In genomic region chr11:24983060-24983629, GRCm38 (mm10) we compare ENCODE assay signal across 21 mouse cellular contexts.
DNase-seq lines count a peak whose midpoint lies in the region; ATAC-seq lines count a peak whose summit lies in the region.
"Had no signal": no experiment of that assay in that cellular context is flagged by ENCODE, and none has a peak within 500 bp of the region (broad histone marks: within the 10 kb centered on the region; RNA-seq: fewer than 3 reads in every experiment).

No protein-coding gene starts in this region.

- no peaks in the 10 kb centered on the region for H3K9me3 ChIP-seq in hindbrain, embryonic 12.5 days (replicated peaks)
- H3K9me3 ChIP-seq in hindbrain, embryonic 10.5 days, result no peaks in the 10 kb centered on the region
- H3K9me3 ChIP-seq in neural tube, embryonic 12.5 days, result no peaks in the 10 kb centered on the region
- no peaks in the 10 kb centered on the region for H3K9me3 ChIP-seq in midbrain, embryonic 16.5 days (replicated peaks; ENCODE audit: control insufficient read depth, low read length, poor library complexity, severe bottlenecking)
- H3K9me3 ChIP-seq: heart, embryonic 15.5 days had no signal

- H3K4me2 ChIP-seq in hindbrain, embryonic 12.5 days (replicated peaks), result no peak overlapping the region
- H3K4me2 ChIP-seq in neural tube, embryonic 12.5 days (replicated peaks), result no peak overlapping the region
- H3K4me2 ChIP-seq in midbrain, embryonic 16.5 days (ENCODE audit: low read length), result no peak overlapping the region
- H3K4me2 ChIP-seq: heart, embryonic 15.5 days; liver, embryonic 11.5 days had no signal

- ATAC-seq in hindbrain, embryonic 12.5 days (ENCODE audit: low FRiP score), result 0 out of 2 replicates have a peak, but pooled peaks have one; percentile 58
- peak; percentile 22; the same call in 1 of the 2 replicates for ATAC-seq in neural tube, embryonic 12.5 days (ENCODE audit: low FRiP score, low read depth)
- ATAC-seq in midbrain, embryonic 16.5 days, result peak; percentile 49; the same call in 1 of the 2 replicates
- ATAC-seq: liver, postnatal 0 days; lung, postnatal 0 days had no signal

- peak overlapping the region; percentile 8 for H3K27ac ChIP-seq in hindbrain, embryonic 12.5 days
- no peak overlapping the region for H3K27ac ChIP-seq in hindbrain, embryonic 10.5 days
- no peak overlapping the region for H3K27ac ChIP-seq in neural tube, embryonic 12.5 days
- no peak overlapping the region for H3K27ac ChIP-seq in midbrain, embryonic 16.5 days (ENCODE audit: low read length)
- H3K27ac ChIP-seq: heart, embryonic 15.5 days; layer of hippocampus, adult 2 months; macrophage had no signal

- no peak overlapping the region for H3K4me3 ChIP-seq in hindbrain, embryonic 12.5 days
- H3K4me3 ChIP-seq in hindbrain, embryonic 10.5 days, result no peak overlapping the region
- no peak overlapping the region for H3K4me3 ChIP-seq in neural tube, embryonic 12.5 days
- no peak overlapping the region for H3K4me3 ChIP-seq in midbrain, embryonic 16.5 days (ENCODE audit: low read depth, low read length)
- H3K4me3 ChIP-seq: heart, embryonic 15.5 days; layer of hippocampus, adult 2 months had no signal

- 65% methylated on average over 10 of the region's 10 CpGs for WGBS in hindbrain, embryonic 12.5 days
- WGBS in hindbrain, embryonic 10.5 days, result 85% methylated on average over 10 of the region's 10 CpGs
- 53% methylated on average over 10 of the region's 10 CpGs for WGBS in neural tube, embryonic 12.5 days
- WGBS in midbrain, embryonic 16.5 days, result 45% methylated on average over 10 of the region's 10 CpGs

- H3K4me1 ChIP-seq in hindbrain, embryonic 12.5 days, result peaks cover 20% of the 10 kb centered on the region
- peaks cover 5% of the 10 kb centered on the region for H3K4me1 ChIP-seq in hindbrain, embryonic 10.5 days (replicated peaks)
- H3K4me1 ChIP-seq in neural tube, embryonic 12.5 days, result peaks cover 5% of the 10 kb centered on the region; the same call in 1 of the 2 replicates
- peaks cover 8% of the 10 kb centered on the region; the same call in 1 of the 2 replicates for H3K4me1 ChIP-seq in midbrain, embryonic 16.5 days (ENCODE audit: control insufficient read depth, insufficient read depth, low read length)

- no peak for DNase-seq in hindbrain, embryonic 10.5 days (ENCODE audit: low spot score)
- no peak for DNase-seq in neural tube, embryonic 10.5 days (ENCODE audit: extremely low spot score, low spot score)
- no peak for DNase-seq in embryo, embryonic 9.5 days (ENCODE audit: extremely low spot score)
- no peak for DNase-seq in retina, embryonic 14.5 days (ENCODE audit: low spot score)
- DNase-seq: adrenal gland, adult 2 months; cerebellum, adult 18-20 months; cerebellum, postnatal 14 days; heart, postnatal 36 days; kidney, adult 2 months; kidney, postnatal 14 days; liver, postnatal 0 days; thymus, adult 2 months; thymus, postnatal 4 days had no signal

- H3K9ac ChIP-seq in hindbrain, embryonic 12.5 days, result no peak overlapping the region
- H3K9ac ChIP-seq in neural tube, embryonic 12.5 days, result no peak overlapping the region
- no peak overlapping the region for H3K9ac ChIP-seq in midbrain, embryonic 16.5 days (ENCODE audit: low read depth, low read length)
- H3K9ac ChIP-seq: heart, embryonic 15.5 days; liver, postnatal 0 days had no signal

- H3K36me3 ChIP-seq in hindbrain, embryonic 12.5 days, result no peaks in the 10 kb centered on the region
- no peaks in the 10 kb centered on the region for H3K36me3 ChIP-seq in hindbrain, embryonic 10.5 days
- no peaks in the 10 kb centered on the region for H3K36me3 ChIP-seq in neural tube, embryonic 12.5 days
- no peaks in the 10 kb centered on the region for H3K36me3 ChIP-seq in midbrain, embryonic 16.5 days (ENCODE audit: control insufficient read depth, insufficient read depth, low read length)
- H3K36me3 ChIP-seq: heart, embryonic 15.5 days had no signal

- H3K27me3 ChIP-seq in hindbrain, embryonic 12.5 days, result no peaks in the 10 kb centered on the region
- no peaks in the 10 kb centered on the region for H3K27me3 ChIP-seq in hindbrain, embryonic 10.5 days (ENCODE audit: insufficient read depth, poor library complexity, severe bottlenecking)
- no peaks in the 10 kb centered on the region for H3K27me3 ChIP-seq in neural tube, embryonic 12.5 days (replicated peaks)
- H3K27me3 ChIP-seq in midbrain, embryonic 16.5 days (ENCODE audit: control insufficient read depth, insufficient read depth, low read depth, low read length), result no peaks in the 10 kb centered on the region
- H3K27me3 ChIP-seq: heart, embryonic 15.5 days had no signal
